Mouse (Mus musculus) layer of hippocampus, adult 8-10 months (tissue): ENCODE measurements around the gene Gm10382. TPM values are rescaled to one million over a fixed set of nuclear protein-coding genes. Genes with fewer than 3 reads are reported as not detected.
"Not testable (repeated sequence)": the region's sequence is repeated elsewhere in the genome, so short reads cannot be mapped to it uniquely, and the experiment has no call there.

Source experiments
- DNase-seq, 2 experiments: peaks; one replicate each; pipeline ENCODE4 v3.0.0; 2022; ENCODE audit warnings: low spot score in 2 of 2
- total RNA-seq, 4 experiments: library from RNA; stranded (reverse); gene quantifications; 2 replicates each; pipeline ENCODE4 v1.2.4; 2022

The Gm10382 gene
- total RNA-seq, 4 experiments from 2014 or later = 0.27 to 0.72 TPM; not detected in 2

DNA sequence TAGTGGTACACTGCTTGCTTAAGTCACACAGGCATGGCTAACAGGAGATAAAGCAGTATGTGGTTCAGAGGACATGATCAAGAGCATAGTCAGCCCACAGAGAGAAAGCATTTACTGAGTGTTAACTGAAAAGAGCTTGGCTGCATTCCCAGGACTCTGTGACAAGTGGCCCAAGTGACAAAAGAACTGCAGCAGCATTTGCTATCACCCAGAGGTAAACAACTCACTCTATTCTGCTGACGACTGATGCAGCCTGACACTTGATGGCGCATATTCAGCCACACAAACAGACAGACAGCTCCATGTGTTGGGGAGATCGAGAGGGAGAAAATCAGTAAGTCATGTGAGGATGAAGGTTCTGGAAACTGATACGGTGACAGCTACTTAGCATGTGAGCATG is 24.6 kb downstream of the Gm10382 start:
- no peak for DNase-seq

- DNase-seq = no peak
These were observed 27.1 kb downstream of the Gm10382 start for GRCm38 (mm10) chr5:125416183-125416582.

GRCm38 (mm10) chr5:125418636-125419035 is 29.5 kb downstream of the Gm10382 start:
- DNase-seq = no peak

GRCm38 (mm10) chr5:125419124-125419523 is 30.0 kb downstream of the Gm10382 start:
- DNase-seq = no peak

- no peak for DNase-seq
These were observed 36.7 kb downstream of the Gm10382 start for GRCm38 (mm10) chr5:125425698-125426276.

DNA sequence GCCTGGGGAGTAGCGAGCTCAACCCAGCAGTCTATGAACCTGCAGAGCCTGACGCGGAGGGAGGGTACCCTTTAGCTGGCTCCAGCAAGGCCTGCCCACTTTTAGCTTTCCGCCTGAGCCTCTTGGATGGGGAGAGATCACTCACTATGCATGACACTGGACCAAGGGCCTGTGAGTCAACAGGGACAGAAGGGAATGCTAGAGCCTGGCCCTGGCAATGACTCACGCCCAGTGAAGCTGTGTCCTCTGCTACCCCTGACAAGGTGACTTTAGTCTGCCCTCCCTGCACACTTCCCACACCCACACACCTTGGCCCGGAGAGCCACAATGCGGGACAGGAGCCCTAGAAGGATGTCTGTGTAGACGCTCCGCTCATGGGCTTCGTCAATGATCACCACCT is 37.2 kb downstream of the Gm10382 start:
- DNase-seq = no peak

DNA sequence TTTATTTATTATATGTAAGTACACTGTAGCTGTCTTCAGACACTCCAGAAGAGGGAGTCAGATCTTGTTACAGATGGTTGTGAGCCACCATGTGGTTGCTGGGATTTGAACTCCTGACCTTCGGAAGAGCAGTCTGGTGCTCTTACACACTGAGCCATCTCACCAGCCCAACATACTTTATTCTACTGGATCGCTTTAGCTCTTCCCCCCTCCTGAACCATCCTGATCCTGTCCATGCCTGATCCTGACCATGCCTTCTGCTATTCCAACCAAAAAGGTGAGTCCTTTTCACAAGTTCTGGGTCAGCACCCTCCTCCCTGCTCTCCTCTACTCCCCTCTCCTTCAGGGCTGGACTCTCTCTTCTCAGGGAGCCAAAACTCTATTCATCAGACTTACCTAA is 43.2 kb downstream of the Gm10382 start:
- not testable (repeated sequence) for DNase-seq

GRCm38 (mm10) chr5:125433793-125434337 is 44.7 kb downstream of the Gm10382 start, which contains the start of gene Dhx37:
Gene Dhx37 (minus strand): TSS chr5:125434121.
- peak; percentile 87 to 94 for DNase-seq

DNA sequence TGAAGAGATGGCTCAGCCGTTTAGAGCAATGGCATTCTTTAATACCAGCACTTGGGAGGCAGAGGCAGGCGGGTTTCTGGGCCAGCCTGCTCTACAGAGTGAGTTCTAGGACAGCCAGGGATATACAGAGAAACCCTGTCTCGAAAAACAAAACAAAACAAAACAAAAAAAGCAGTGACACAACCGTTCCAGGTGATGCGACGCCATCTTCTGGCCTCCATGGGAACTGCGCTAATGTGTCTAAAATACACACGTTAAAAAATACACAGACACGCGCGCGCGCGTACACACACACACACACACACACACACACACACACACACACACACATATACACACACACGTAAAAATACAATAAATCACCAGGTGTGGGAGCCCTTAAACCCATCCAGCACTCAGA is 45.2 kb downstream of the Gm10382 start:
- DNase-seq = not testable (repeated sequence)

Other genes with a start within 250 kb of the Gm10382 start
- 100 to 1,000 TPM; 246 to 324 (median 271) TPM for gene Ncor2, start 210.1 kb upstream of the Gm10382 start, total RNA-seq
- 10 to 100 TPM; 27.9 to 38.7 (median 34.3) TPM for gene Scarb1, start 48.2 kb upstream of the Gm10382 start, total RNA-seq
- gene Ubc, start 880 bp downstream of the Gm10382 start, total RNA-seq = 100 to 1,000 TPM; 769 to 857 (median 823) TPM
- gene Dhx37, start 44.8 kb downstream of the Gm10382 start, total RNA-seq = 10 to 100 TPM; 13.2 to 13.5 (median 13.4) TPM
- 100 to 1,000 TPM in 2 of 4 experiments, 10 to 100 TPM in 2; 89.5 to 105 (median 95.6) TPM for gene Bri3bp, start 52.2 kb downstream of the Gm10382 start, total RNA-seq
- gene Aacs, start 86.5 kb downstream of the Gm10382 start, total RNA-seq = 10 to 100 TPM; 49.4 to 59.0 (median 51.7) TPM
- gene Tmem132b, start 142.5 kb downstream of the Gm10382 start, total RNA-seq = 100 to 1,000 TPM; 116 to 122 (median 119) TPM